Mouse (Mus musculus) embryonic facial prominence, embryonic 12.5 days (tissue): ENCODE results near the gene Jak3. TPM values are rescaled to one million over a fixed set of nuclear protein-coding genes. Genes with fewer than 3 reads are reported as not detected.

Experiments
- ATAC-seq: fragments of 200-750 bp; cut with Nextera tagmentation; 2 replicates; pipeline ENCODE4 v1.8.0; 2017; ENCODE audit not compliant: insufficient number of reproducible peaks, insufficient read depth, low FRiP score, low TSS enrichment
- H3K27ac ChIP-seq: fragments of 300-500 bp; sonication (generic); 2 replicates; pipeline ENCODE4 v1.5.1; 2016; ENCODE audit warnings: mild to moderate bottlenecking
- H3K27me3 ChIP-seq: fragments of 300-500 bp; sonication (generic); 2 replicates; pipeline ENCODE4 v1.6.1; 2016; ENCODE audit warnings: mild to moderate bottlenecking, moderate library complexity
- H3K36me3 ChIP-seq: fragments of 300-500 bp; sonication (generic); 2 replicates; pipeline ENCODE4 v1.6.1; 2016; ENCODE audit warnings: mild to moderate bottlenecking
- H3K4me1 ChIP-seq: fragments of 300-500 bp; sonication (generic); 2 replicates; pipeline ENCODE4 v1.6.1; 2016
- H3K4me2 ChIP-seq: fragments of 300-500 bp; sonication (generic); replicated peaks from 2 replicates; pipeline ENCODE4 v1.6.1; 2016; ENCODE audit warnings: mild to moderate bottlenecking, moderate library complexity
- H3K4me3 ChIP-seq: fragments of 300-500 bp; sonication (generic); 2 replicates; pipeline ENCODE4 v1.5.1; 2016; ENCODE audit warnings: mild to moderate bottlenecking
- H3K9ac ChIP-seq: fragments of 300-500 bp; sonication (generic); 2 replicates; pipeline ENCODE4 v1.6.1; 2016; ENCODE audit warnings: mild to moderate bottlenecking, moderate library complexity
- H3K9me3 ChIP-seq: fragments of 300-500 bp; sonication (generic); 2 replicates; pipeline ENCODE4 v1.6.1; 2016; ENCODE audit warnings: mild to moderate bottlenecking, moderate library complexity
- WGBS: fragments of 180-500 bp; shearing (Covaris S2); methylation state at CpG from one replicate; pipeline ENCODE4 v1.1.7; 2016; 5-methylcytosine and 5-hydroxymethylcytosine counted together
- polyA plus RNA-seq: library from polyadenylated mRNA; unstranded; fragments of >200 nt; fragmentation: Nextera tagmentation; extraction: Ambion mirVana; gene quantifications from 2 replicates; pipeline ENCODE4 v1.2.1, GENCODE M21; 2016

Jak3 gene
- polyA plus RNA-seq, 1 experiment from 2014 or later, result 3.4 TPM

DNA sequence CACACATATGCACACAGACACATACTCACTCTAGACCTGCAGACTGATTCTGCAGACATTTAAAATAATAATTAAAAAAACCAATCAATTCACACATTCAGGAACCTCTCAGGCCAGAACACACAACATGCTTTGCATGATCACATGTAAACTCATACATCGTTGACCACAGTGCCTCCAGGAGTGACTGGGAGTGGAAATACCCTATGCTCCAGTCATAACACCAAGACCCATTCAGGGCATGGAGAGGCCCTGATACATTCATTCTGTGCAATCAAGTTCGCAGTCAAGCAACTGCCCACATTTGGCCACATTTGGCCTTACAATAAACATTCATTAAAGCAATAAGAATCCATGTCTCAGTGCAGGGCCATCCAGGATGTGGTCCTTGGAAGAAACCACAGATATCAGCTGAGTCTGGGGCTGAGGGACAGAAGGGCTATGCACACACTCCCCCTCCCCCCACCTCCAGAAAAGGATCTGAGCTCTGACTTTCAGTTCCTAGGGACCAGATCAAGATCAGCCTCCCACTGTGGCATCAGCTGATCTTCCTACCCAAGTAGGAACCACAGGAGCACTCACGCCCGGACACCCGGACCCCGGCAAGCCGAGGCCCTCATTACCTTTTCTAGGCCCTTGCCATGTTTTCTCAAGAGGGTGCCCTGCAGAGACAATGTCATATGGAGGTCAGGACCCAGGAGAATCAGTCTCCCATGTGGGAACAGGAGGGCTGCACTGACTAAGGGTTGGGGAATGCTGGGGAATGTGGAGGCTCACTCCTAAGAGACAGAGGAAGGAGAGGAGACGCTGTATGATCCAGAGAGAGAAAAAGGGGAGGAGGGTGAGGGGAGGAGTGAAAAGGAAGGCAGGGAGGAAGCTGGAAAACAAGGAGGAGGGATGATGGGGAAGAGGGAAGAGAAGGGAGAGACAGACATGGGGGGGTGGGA, 38.7 kb upstream of the Jak3 start:
- whole genome bisulfite sequencing, result 63% methylated on average over 8 of the region's 8 CpGs
- Histone ChIP-seq H3K4me2 (no peak overlapping the region), H3K9ac (no peak overlapping the region), H3K36me3 (no peaks in the 10 kb centered on the region), H3K27ac (no peak overlapping the region), H3K4me1 (peaks cover 8% of the 10 kb centered on the region; the same call in 1 of the 2 replicates), H3K9me3 (peaks cover 7% of the 10 kb centered on the region; the same call in 1 of the 2 replicates), H3K27me3 (peaks cover 26% of the 10 kb centered on the region), H3K4me3 (no peak overlapping the region)
- no peak for ATAC-seq

GRCm38 (mm10) chr8:71638321-71638720, 37.8 kb upstream of the Jak3 start:
- Histone ChIP-seq H3K9me3 (no peaks in the 10 kb centered on the region), H3K27me3 (peaks cover 17% of the 10 kb centered on the region), H3K4me1 (peaks cover 8% of the 10 kb centered on the region; the same call in 1 of the 2 replicates), H3K4me2 (no peak overlapping the region), H3K27ac (no peak overlapping the region), H3K4me3 (no peak overlapping the region), H3K9ac (no peak overlapping the region), H3K36me3 (no peaks in the 10 kb centered on the region)
- ATAC-seq, result no peak
- 71% methylated on average over 6 of the region's 6 CpGs for WGBS

GRCm38 (mm10) chr8:71639318-71639717, 36.8 kb upstream of the Jak3 start:
- Histone ChIP-seq H3K4me2 (no peak overlapping the region), H3K36me3 (no peaks in the 10 kb centered on the region), H3K27ac (no peak overlapping the region), H3K9me3 (no peaks in the 10 kb centered on the region), H3K4me1 (peaks cover 5% of the 10 kb centered on the region; the same call in 1 of the 2 replicates), H3K27me3 (peaks cover 12% of the 10 kb centered on the region; the same call in 1 of the 2 replicates), H3K9ac (no peak overlapping the region), H3K4me3 (no peak overlapping the region)
- 90% methylated on average over 4 of the region's 4 CpGs for WGBS
- no peak for ATAC-seq

DNA sequence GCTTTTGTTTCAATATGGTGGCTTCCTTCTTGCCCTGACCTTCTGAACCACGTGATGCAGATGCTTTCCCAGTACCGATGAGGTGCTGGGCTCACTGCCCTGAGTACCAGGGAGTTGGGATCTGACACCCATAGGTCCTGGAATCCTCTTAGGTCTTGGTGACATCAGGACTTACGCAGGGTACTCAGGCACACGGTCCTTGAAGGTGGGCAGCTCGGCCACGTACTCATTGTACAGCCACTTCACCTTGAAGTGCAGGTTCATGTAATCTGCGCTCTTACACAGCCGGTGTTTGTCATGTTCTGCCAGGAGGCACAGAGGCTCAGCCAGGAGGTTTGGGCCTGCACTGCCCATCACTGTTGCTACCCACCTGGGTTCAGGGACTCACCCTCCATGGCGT, 30.6 kb upstream of the Jak3 start:
- WGBS, result 76% methylated on average over 9 of the region's 9 CpGs
- no peak for ATAC-seq
- H3K4me3 ChIP-seq, result no peak overlapping the region
- no peaks in the 10 kb centered on the region for H3K9me3 ChIP-seq
- H3K4me1 ChIP-seq, result no peaks in the 10 kb centered on the region
- no peak overlapping the region for H3K27ac ChIP-seq
- no peak overlapping the region for H3K9ac ChIP-seq
- H3K4me2 ChIP-seq, result no peak overlapping the region
- H3K36me3 ChIP-seq, result no peaks in the 10 kb centered on the region
- no peaks in the 10 kb centered on the region for H3K27me3 ChIP-seq

GRCm38 (mm10) chr8:71654600-71654999, 21.5 kb upstream of the Jak3 start:
- Histone ChIP-seq H3K4me3 (peak overlapping the region; percentile 9; the same call in 1 of the 2 replicates), H3K4me1 (0 out of 2 replicates have a peak, but pooled peaks cover 5% of the 10 kb centered on the region)

DNA sequence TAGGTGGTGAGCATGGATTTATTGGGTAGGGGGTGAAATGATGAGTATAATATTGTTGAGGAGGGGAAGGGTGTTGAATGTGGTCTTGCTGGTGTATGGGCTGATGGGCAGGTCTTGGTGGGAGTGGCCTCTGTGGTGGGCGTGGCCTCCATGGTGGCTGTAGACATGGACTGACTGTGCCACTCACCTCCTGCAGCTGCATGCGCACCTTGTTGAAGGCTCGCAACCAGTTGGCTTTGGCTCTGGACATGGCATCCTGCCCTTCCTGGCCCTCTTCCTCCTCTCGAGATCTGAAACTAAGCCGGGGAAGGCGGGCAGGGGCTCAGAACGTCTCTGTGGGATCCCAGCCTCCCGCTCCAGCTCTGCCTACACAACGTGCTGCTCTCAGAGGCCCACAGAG, 18.3 kb upstream of the Jak3 start:
- H3K27ac ChIP-seq, result no peak overlapping the region
- ATAC-seq, result no peak
- peaks cover 93% of the 10 kb centered on the region for H3K27me3 ChIP-seq
- H3K36me3 ChIP-seq, result no peaks in the 10 kb centered on the region
- no peak overlapping the region for H3K4me2 ChIP-seq
- WGBS, result 18% methylated on average over 9 of the region's 9 CpGs
- 0 out of 2 replicates have a peak, but pooled peaks cover 5% of the 10 kb centered on the region for H3K4me1 ChIP-seq
- no peak overlapping the region for H3K4me3 ChIP-seq
- H3K9ac ChIP-seq, result no peak overlapping the region
- no peaks in the 10 kb centered on the region for H3K9me3 ChIP-seq

More at GRCm38 (mm10) chr8:71654600-71654999, 21.5 kb upstream of the Jak3 start:
- no peak for ATAC-seq
- Histone ChIP-seq H3K9ac (no peak overlapping the region), H3K36me3 (no peaks in the 10 kb centered on the region), H3K9me3 (no peaks in the 10 kb centered on the region), H3K27ac (no peak overlapping the region), H3K27me3 (peaks cover 78% of the 10 kb centered on the region), H3K4me2 (peak overlapping the region; percentile 23)
- 2% methylated on average over 24 of the region's 24 CpGs for WGBS

GRCm38 (mm10) chr8:71658515-71659049, 17.5 kb upstream of the Jak3 start:
- Histone ChIP-seq H3K4me1 (0 out of 2 replicates have a peak, but pooled peaks cover 5% of the 10 kb centered on the region), H3K27me3 (peaks cover 86% of the 10 kb centered on the region), H3K9ac (no peak overlapping the region), H3K36me3 (no peaks in the 10 kb centered on the region), H3K27ac (no peak overlapping the region), H3K4me2 (no peak overlapping the region), H3K9me3 (no peaks in the 10 kb centered on the region), H3K4me3 (no peak overlapping the region)
- 32% methylated on average over 17 of the region's 17 CpGs for WGBS
- no peak for ATAC-seq

- no peak overlapping the region for H3K9ac ChIP-seq
- no peak for ATAC-seq
- no peaks in the 10 kb centered on the region for H3K36me3 ChIP-seq
- H3K27ac ChIP-seq, result no peak overlapping the region
- H3K4me1 ChIP-seq, result 0 out of 2 replicates have a peak, but pooled peaks cover under 1% of the 10 kb centered on the region
- 71% methylated on average over 1 of the region's 1 CpGs for WGBS
- no peak overlapping the region for H3K4me3 ChIP-seq
- no peaks in the 10 kb centered on the region for H3K9me3 ChIP-seq
- no peak overlapping the region for H3K4me2 ChIP-seq
- peaks cover 74% of the 10 kb centered on the region for H3K27me3 ChIP-seq
Measured at GRCm38 (mm10) chr8:71659751-71660150, 16.3 kb upstream of the Jak3 start.

DNA sequence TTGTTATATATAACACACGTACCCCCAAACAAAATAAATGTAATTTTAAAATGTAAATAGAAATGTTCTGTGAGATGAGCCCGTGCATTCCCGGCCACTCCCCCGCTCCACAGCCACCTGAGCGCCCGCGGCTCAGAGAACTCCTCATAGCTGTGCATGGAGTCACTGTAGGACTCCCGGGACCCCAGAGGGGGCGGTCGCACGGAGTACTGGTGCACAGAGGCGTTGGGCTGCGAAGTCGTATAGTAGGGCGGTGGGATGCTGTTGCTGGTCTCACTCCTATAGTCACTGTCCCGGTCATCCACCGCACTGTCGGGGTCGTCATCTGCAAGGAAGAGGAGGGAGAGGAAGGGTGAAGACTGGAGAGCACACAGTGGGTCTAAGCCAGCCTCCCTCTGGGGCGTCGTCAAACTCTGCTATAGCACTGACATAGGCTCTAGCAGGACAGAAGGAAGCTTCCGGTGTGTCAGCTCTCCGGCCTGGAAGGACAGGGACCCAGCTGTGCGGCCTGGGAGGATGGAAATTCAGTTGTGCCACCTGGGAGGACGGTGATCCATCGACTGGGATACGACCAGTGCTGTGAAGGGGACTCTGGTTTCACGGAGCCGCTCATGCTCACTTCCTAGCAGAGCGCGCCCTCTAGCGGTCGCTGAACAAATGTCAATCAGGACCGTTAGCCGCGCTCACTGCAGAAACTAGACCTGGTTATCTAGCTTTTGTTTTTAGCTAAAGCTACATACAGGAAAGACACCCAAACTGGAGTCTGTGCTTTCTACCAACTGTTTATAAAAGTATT, 15.6 kb upstream of the Jak3 start:
- Histone ChIP-seq H3K4me1 (no peaks in the 10 kb centered on the region; the same call in 1 of the 2 replicates), H3K4me2 (peak overlapping the region; percentile 12; the same call in 1 of the 2 replicates), H3K27me3 (peaks cover 67% of the 10 kb centered on the region), H3K9ac (no peak overlapping the region), H3K4me3 (no peak overlapping the region), H3K36me3 (no peaks in the 10 kb centered on the region), H3K27ac (no peak overlapping the region), H3K9me3 (no peaks in the 10 kb centered on the region)
- WGBS, result 6% methylated on average over 36 of the region's 36 CpGs
- ATAC-seq, result peak; percentile 37; the same call in 1 of the 2 replicates

DNA sequence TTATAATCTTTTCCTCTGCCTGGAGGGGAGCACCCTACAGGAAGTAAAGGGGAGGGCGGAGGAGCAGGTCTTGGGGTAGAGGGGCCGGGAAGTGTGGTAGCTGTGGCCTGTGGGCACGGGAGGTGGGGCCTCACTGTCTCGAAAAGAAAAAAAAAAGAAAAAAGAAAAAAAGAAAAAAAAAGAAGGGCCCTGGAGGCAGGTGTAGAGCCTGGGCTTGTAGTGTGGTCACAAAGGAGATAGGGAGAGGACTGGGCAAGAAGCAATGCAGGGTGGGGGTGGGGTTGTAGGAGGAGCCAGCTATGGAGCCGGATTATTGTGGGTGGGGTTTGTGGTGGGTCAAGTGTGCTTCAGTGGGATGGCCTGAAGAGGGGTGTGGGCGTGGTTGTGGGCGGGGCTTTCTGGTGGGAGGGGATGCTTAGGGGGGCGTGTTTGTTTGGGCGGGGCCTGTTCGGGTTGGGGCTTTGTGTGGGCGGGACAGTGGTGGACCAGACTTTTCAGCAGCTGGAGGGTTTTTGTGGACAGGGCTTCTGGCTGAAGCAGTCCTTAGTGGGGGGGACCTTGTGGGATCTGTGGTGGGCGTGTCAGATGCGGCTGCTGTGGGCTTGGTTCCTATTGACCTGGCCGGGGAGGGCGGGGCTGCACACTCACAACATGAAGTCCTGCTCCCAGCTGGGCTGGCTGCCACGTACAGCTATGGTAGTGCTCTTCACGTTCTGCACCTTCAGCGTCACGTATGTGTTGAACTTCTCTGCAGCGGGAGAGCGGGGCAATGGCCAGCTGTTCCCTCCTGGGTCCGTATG, 10.6 kb upstream of the Jak3 start:
- peaks cover 15% of the 10 kb centered on the region for H3K4me1 ChIP-seq

More for the DNA sequence above, 10.6 kb upstream of the Jak3 start:
- no peak overlapping the region for H3K4me3 ChIP-seq
- H3K36me3 ChIP-seq, result no peaks in the 10 kb centered on the region
- WGBS, result 3% methylated on average over 22 of the region's 22 CpGs
- H3K9me3 ChIP-seq, result no peaks in the 10 kb centered on the region
- peaks cover 58% of the 10 kb centered on the region for H3K27me3 ChIP-seq
- peak overlapping the region; percentile 31 for H3K4me2 ChIP-seq
- ATAC-seq, result 0 out of 2 replicates have a peak, but pooled peaks have one; percentile 22
- no peak overlapping the region for H3K9ac ChIP-seq
- H3K27ac ChIP-seq, result no peak overlapping the region
